Mouse (Mus musculus): Measurements from ENCODE around the gene Suclg2. TPM values are rescaled to one million over a fixed set of nuclear protein-coding genes. Genes with fewer than 3 reads are reported as not detected.

Gene Suclg2
- polyA plus RNA-seq, 1 experiment = 16.2 TPM

DNA sequence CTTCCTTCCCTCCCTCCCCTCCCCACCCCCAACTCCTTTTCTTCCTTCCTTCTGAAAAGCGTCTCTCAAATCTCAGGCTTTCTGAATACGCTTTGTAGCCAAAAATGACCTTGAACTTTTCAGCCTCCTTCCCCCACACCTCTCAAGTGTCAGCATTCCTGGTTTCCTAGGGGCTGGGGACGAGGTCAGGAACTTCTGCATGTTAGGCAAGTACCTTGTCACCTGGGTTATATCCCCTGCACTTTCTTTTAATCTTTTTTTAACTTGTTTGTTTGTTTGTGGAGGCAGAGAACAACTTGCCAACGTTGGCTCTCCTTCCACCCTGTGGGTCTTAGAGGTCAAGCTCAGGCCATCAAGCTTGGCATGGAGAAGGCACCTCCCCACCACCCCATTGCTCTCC lies 9.1 kb downstream of the Suclg2 start:
- no peaks in the 10 kb centered on the region for H3K4me1 ChIP-seq (ENCODE audit: control insufficient read depth, insufficient read depth, low read length)
- no peak for TF ChIP-seq CTCF (IDR thresholded peaks at IDR 0.05; ENCODE audit: borderline replicate concordance, insufficient read depth, low read depth, low read length)
- H3K4me3 ChIP-seq (replicated peaks; ENCODE audit: insufficient read depth, low read depth, low read length) = no peak overlapping the region
- DNase-seq = no peak
- no peaks in the 10 kb centered on the region for H3K27me3 ChIP-seq (ENCODE audit: control insufficient read depth, insufficient read depth, low read length)
- H3K27ac ChIP-seq (ENCODE audit: insufficient read depth, low read length) = no peak overlapping the region
- WGBS = 79% methylated on average over 4 of the region's 4 CpGs

DNA sequence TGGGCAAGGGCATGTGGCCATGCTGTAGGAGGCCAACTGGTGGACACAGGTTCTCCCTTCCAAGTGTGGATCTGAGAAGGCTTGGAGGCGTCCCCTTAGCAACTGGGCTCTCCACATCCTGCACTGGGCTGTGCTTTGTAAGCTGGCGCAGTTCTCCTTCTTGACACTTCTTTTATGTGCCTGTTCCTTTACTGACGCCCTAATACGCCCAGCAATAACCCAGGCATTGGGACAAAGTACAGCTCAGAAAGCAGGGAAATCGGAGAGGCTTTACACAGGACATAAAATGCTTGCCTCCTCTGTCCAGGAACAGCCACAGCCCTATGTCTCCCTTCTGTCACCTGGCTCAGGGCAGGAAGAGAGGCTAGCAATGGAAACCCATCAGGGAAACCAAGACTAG lies 9.5 kb downstream of the Suclg2 start:
- H3K27ac ChIP-seq (ENCODE audit: insufficient read depth, low read length) = no peak overlapping the region
- no peak for DNase-seq
- no peaks in the 10 kb centered on the region for H3K4me1 ChIP-seq (ENCODE audit: control insufficient read depth, insufficient read depth, low read length)
- H3K4me3 ChIP-seq (replicated peaks; ENCODE audit: insufficient read depth, low read depth, low read length) = no peak overlapping the region
- 78% methylated on average over 5 of the region's 5 CpGs for WGBS
- TF ChIP-seq CTCF (IDR thresholded peaks at IDR 0.05; ENCODE audit: borderline replicate concordance, insufficient read depth, low read depth, low read length) (no peak), POLR2A (IDR thresholded peaks at IDR 0.05; ENCODE audit: borderline replicate concordance, insufficient read depth, low read length) (no peak)
- H3K27me3 ChIP-seq (ENCODE audit: control insufficient read depth, insufficient read depth, low read length) = no peaks in the 10 kb centered on the region

DNA sequence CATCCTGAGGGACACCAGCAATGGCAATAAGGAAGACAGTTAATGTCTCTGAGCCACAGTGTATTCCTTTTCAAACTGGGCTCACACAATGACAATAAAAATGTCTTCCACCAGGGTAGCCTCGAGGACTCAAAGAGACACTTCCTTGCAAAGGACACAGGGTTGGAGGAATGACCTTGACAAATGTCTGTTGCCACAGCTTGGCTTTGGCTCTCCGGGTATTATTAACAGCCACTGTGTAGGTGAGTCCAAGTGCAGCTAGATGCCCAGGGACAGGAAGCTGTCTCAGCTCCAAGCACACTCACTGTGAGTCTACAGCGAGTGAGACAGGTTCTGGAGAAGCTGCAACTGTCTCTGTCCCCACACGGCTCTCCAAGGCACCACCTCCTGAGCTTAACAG lies 14.0 kb downstream of the Suclg2 start:
- no peak for TF ChIP-seq CTCF (IDR thresholded peaks at IDR 0.05; ENCODE audit: borderline replicate concordance, insufficient read depth, low read depth, low read length)
- TF ChIP-seq POLR2A (IDR thresholded peaks at IDR 0.05; ENCODE audit: borderline replicate concordance, insufficient read depth, low read length) = no peak
- Histone ChIP-seq H3K4me1 (ENCODE audit: control insufficient read depth, insufficient read depth, low read length) (no peaks in the 10 kb centered on the region), H3K27me3 (ENCODE audit: control insufficient read depth, insufficient read depth, low read length) (no peaks in the 10 kb centered on the region), H3K27ac (ENCODE audit: insufficient read depth, low read length) (no peak overlapping the region), H3K4me3 (replicated peaks; ENCODE audit: insufficient read depth, low read depth, low read length) (no peak overlapping the region)
- 31% methylated on average over 4 of the region's 4 CpGs for WGBS
- DNase-seq = no peak

DNA sequence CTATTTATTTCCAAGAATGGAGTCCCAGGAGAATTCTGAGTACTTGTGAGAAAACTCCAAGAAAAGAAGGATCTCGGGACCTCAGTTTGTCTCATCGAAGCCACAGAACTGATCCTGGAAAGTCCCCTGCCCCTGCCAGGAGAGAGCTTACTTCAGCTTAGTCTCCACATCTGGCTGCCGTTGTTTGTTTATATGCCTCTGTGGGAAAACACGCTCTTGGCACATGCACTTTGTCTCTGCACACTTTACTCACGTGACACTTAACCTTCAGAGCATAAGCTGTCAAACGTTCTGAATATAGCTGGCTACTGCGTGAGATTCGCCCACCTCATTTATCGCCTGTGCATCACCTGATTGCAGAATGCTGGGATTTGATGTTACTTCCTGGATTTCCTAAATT lies 16.4 kb downstream of the Suclg2 start:
- DNase-seq = no peak
- no peak overlapping the region for H3K27ac ChIP-seq (ENCODE audit: insufficient read depth, low read length)
- TF ChIP-seq CTCF (IDR thresholded peaks at IDR 0.05; ENCODE audit: borderline replicate concordance, insufficient read depth, low read depth, low read length) = no peak
- no peak for TF ChIP-seq POLR2A (IDR thresholded peaks at IDR 0.05; ENCODE audit: borderline replicate concordance, insufficient read depth, low read length)
- 84% methylated on average over 9 of the region's 9 CpGs for WGBS
- H3K4me3 ChIP-seq (replicated peaks; ENCODE audit: insufficient read depth, low read depth, low read length) = no peak overlapping the region
- no peaks in the 10 kb centered on the region for H3K4me1 ChIP-seq (ENCODE audit: control insufficient read depth, insufficient read depth, low read length)
- H3K27me3 ChIP-seq (ENCODE audit: control insufficient read depth, insufficient read depth, low read length) = no peaks in the 10 kb centered on the region

- no peak overlapping the region for H3K4me3 ChIP-seq (replicated peaks; ENCODE audit: insufficient read depth, low read depth, low read length)
- no peak for DNase-seq
- WGBS = 48% methylated on average over 7 of the region's 7 CpGs
These were observed 16.8 kb downstream of the Suclg2 start for GRCm38 (mm10) chr6:95701786-95702185.

GRCm38 (mm10) chr6:95700981-95701610 lies 17.5 kb downstream of the Suclg2 start:
- Histone ChIP-seq H3K4me3 (replicated peaks; ENCODE audit: insufficient read depth, low read depth, low read length) (no peak overlapping the region), H3K4me1 (ENCODE audit: control insufficient read depth, insufficient read depth, low read length) (no peaks in the 10 kb centered on the region), H3K27ac (ENCODE audit: insufficient read depth, low read length) (no peak overlapping the region), H3K27me3 (ENCODE audit: control insufficient read depth, insufficient read depth, low read length) (no peaks in the 10 kb centered on the region)
- TF ChIP-seq POLR2A (IDR thresholded peaks at IDR 0.05; ENCODE audit: borderline replicate concordance, insufficient read depth, low read length) = no peak
- no peak for DNase-seq
- WGBS = 46% methylated on average over 2 of the region's 2 CpGs

More at GRCm38 (mm10) chr6:95701786-95702185, 16.8 kb downstream of the Suclg2 start:
- Histone ChIP-seq H3K27me3 (ENCODE audit: control insufficient read depth, insufficient read depth, low read length) (no peaks in the 10 kb centered on the region), H3K4me1 (ENCODE audit: control insufficient read depth, insufficient read depth, low read length) (no peaks in the 10 kb centered on the region), H3K27ac (ENCODE audit: insufficient read depth, low read length) (no peak overlapping the region)
- TF ChIP-seq CTCF (IDR thresholded peaks at IDR 0.05; ENCODE audit: borderline replicate concordance, insufficient read depth, low read depth, low read length) = no peak
- TF ChIP-seq POLR2A (IDR thresholded peaks at IDR 0.05; ENCODE audit: borderline replicate concordance, insufficient read depth, low read length) = no peak

GRCm38 (mm10) chr6:95700191-95700590 lies 18.4 kb downstream of the Suclg2 start:
- WGBS = 85% methylated on average over 5 of the region's 5 CpGs
- no peak for DNase-seq
- Histone ChIP-seq H3K4me1 (ENCODE audit: control insufficient read depth, insufficient read depth, low read length) (no peaks in the 10 kb centered on the region), H3K27ac (ENCODE audit: insufficient read depth, low read length) (no peak overlapping the region), H3K27me3 (ENCODE audit: control insufficient read depth, insufficient read depth, low read length) (no peaks in the 10 kb centered on the region), H3K4me3 (replicated peaks; ENCODE audit: insufficient read depth, low read depth, low read length) (no peak overlapping the region)
- TF ChIP-seq CTCF (IDR thresholded peaks at IDR 0.05; ENCODE audit: borderline replicate concordance, insufficient read depth, low read depth, low read length) = no peak
- no peak for TF ChIP-seq POLR2A (IDR thresholded peaks at IDR 0.05; ENCODE audit: borderline replicate concordance, insufficient read depth, low read length)

- Histone ChIP-seq H3K4me1 (ENCODE audit: control insufficient read depth, insufficient read depth, low read length) (no peaks in the 10 kb centered on the region), H3K4me3 (replicated peaks; ENCODE audit: insufficient read depth, low read depth, low read length) (no peak overlapping the region), H3K27ac (ENCODE audit: insufficient read depth, low read length) (no peak overlapping the region), H3K27me3 (ENCODE audit: control insufficient read depth, insufficient read depth, low read length) (no peaks in the 10 kb centered on the region)
- TF ChIP-seq CTCF (IDR thresholded peaks at IDR 0.05; ENCODE audit: borderline replicate concordance, insufficient read depth, low read depth, low read length) (no peak), POLR2A (IDR thresholded peaks at IDR 0.05; ENCODE audit: borderline replicate concordance, insufficient read depth, low read length) (no peak)
- no peak for DNase-seq
- WGBS = 95% methylated on average over 3 of the region's 3 CpGs
These were observed 19.3 kb downstream of the Suclg2 start for GRCm38 (mm10) chr6:95699326-95699725.

Data from cerebellum, adult 2 months (tissue).